Mouse (Mus musculus): Measurements from ENCODE around the gene Yif1b.
"Not testable (repeated sequence)": the region's sequence is repeated elsewhere in the genome, so short reads cannot be mapped to it uniquely, and the experiment has no call there.

The Yif1b gene

DNA sequence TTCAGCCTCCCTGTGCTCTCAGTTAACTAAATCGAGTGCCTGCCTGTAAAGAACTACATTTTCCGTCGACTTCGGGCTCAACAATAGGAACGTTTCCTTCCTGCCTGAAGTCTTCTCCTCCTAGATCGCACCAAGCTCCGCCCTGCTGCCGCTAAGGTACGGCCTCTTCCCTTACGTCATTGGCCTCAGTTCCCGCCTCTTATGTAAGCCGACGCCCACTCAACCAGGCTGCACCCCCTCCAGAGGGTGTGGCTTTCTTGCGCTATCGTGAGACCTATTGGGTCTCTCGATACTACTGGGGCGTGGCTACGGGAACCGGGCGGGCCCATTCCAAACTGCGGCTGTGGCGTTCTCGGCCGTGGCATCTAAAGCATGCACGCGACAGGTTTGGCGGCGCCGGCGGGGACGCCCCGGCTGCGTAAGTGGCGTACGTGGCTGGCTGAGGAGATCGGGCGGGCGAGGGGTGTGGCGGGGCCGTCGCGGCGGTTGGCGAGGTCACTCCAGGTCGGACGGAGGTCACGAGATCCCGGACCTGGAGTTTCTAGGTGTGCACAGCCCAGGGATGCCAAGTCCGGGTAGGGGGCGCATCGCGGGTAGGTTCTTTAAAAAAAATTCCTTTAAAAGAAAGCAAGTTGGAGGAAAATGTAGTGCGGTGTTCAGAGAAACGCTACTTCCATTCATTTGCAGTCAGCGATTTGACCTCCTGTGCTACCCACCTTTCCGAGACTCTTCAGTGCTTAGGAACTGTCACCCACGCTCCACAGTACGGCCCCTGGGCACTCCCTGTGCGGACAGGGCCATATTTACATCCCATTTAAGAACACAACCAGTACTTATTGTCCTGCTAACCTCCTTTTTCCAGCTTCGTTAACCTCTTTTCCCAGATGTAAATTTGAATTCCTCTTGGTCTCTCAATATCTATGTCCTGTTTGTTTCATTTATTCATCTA lies at the start of gene Yif1b:
Yif1b (plus strand) TSS at position 311 of the 949 bp plus-strand sequence.
- DNase-seq (ENCODE audit: low spot score) = peak; percentile 98

DNA sequence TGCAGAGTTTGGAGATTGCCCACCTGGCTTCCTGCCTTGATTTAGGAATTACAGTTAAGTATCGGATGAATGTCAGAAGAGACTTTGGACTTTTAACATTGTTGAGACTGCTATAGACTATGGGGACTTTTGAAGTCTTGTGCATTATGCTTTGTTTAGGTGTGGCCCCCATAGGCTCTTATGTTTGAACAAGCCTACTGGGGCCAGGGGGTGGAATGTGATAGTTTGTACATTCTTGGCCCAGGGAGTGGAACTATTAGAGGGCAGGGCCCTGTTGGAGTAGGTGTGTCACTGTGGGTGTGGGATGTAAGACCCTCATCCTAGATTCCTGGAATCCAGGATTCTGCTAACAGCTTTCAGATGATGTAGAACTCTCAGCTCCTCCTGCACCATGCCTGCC lies 43.9 kb upstream of the Yif1b start:
- not testable (repeated sequence) for DNase-seq (ENCODE audit: low spot score)

DNA sequence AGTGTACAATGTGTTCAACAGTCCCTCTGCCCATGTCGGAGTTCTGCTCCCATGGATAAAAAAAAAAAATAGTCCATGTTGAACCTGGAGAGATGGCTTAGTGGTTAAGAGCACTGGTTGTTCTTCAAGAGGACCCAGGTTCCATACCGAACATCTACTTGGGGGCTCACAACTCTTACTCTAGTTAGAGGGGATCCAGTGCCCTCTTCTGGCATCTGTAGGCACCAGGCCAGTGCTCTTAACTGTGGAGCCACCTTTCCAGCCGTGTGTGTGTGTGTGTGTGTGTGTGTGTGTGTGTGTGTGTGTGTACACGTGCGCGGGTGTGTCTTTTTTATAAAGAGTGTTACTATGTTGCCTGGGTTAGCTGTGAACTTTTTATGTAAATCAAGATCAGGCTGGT lies 35.6 kb upstream of the Yif1b start:
- no peak for DNase-seq (ENCODE audit: low spot score)

DNA sequence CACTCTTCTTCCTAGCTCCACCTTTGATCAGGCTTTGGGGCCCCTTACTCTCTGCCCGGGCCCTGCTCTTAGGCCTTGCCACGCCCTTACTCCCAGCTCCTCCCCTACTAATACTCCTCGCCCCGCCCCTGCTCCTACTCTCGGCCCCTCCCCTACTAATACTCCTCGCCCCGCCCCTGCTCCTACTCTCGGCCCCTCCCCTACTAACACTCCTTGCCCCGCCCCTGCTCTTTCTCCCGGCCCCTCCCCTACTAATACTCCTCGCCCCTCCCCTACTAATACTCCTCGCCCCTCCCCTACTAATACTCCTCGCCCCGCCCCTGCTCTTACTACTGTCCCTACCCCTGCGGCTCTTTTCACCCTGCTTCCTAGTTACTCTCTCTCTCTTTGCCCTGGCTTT lies 27.1 kb upstream of the Yif1b start:
- DNase-seq (ENCODE audit: low spot score) = not testable (repeated sequence)

DNA sequence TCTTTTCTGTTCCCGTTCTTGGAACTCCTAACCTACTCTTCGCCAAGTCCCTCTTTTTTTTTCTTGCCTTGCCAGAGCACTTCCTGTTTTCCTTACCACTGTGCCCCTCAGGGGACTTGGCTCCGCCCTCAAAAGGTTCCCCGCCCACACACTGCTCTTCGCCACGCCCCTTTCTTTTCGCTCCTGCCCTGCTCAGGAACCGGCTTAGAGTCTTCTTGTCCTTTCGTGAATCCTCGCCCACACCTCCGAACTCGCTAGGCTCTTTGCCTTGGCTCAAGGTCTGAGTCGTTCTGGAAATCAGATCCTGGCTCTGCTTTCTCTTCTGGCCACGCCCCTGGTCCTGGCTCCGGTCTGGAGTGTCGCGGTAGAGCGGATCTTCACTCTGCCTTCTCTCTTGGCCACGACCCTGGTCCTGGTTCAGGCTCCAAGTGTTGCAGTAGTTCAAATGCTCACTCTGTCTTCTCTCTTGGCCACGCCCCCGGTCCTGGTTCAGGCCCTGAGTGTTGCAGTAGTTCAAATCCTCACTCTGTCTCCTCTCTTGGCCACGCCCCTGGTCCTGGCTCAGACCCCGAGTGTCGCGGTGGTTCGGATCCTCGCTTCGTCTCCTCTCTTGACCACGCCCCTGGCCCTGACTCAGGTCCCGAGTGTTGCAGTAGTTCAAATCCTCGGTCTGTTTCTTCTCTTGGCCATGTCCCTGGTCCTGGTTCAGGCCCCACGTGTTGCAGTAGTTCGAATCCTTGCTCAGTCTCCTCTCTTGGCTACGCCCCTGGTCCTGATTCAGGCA lies 26.5 kb upstream of the Yif1b start:
- DNase-seq (ENCODE audit: low spot score) = peak; percentile 77

DNA sequence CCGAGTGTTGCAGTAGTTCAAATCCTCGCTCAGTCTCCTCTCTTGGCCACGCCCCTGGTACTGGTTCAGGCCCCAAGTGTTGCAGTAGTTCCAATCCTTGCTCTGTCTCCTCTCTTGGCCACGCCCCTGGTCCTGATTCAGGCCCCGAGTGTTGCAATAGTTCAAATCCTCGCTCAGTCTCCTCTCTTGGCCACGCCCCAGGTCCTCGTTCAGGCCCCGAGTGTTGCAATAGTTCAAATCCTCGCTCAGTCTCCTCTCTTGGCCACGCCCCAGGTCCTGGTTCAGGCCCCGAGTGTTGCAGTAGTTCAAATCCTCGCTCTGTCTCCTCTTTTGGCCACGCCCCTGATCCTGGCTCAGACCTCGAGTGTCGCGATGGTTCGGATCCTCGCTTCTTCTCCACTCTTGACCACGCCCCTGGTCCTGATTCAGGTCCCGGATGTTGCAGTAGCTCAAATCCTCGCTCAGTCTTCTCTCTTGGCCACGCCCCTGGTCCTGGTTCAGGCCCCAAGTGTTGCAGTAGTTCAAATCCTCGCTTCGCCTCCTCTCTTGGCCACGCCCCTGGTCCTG lies 25.8 kb upstream of the Yif1b start:
- DNase-seq (ENCODE audit: low spot score) = no peak

DNA sequence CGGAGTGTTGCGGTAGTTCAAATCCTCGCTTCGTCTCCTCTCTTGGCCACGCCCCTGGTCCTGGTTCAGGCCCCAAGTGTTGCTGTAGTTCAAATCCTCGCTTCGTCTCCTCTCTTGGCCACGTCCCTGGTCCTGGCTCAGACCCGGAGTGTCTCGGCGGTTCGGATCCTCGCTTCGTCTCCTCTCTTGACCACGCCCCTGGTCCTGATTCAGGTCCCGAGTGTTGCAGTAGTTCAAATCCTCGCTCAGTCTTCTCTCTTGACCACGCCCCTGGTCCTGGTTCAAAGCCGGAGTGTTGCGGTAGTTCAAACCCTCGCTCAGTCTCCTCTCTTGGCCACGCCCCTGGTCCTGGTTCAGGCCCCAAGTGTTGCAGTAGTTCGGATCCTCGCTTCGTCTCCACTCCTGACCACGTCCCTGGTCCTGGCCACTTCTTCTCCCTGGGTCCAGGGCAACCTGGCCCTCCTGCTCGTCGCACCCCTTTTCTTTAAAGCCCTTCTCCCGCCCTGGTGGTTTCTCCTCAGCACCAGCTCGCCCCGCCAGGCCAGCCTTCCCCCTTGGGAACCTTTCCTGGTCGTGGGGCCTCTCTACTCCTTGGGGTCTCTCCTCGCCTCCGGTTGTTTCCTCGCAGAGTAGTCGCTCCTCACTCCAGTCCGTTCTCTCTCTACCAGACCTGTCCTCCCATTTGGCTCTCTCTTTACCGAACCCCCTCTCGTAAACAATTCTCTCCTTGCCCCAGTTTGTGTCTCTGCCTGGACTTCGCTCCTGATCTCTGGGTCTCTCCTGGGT lies 25.2 kb upstream of the Yif1b start:
- DNase-seq (ENCODE audit: low spot score) = not testable (repeated sequence)

DNA sequence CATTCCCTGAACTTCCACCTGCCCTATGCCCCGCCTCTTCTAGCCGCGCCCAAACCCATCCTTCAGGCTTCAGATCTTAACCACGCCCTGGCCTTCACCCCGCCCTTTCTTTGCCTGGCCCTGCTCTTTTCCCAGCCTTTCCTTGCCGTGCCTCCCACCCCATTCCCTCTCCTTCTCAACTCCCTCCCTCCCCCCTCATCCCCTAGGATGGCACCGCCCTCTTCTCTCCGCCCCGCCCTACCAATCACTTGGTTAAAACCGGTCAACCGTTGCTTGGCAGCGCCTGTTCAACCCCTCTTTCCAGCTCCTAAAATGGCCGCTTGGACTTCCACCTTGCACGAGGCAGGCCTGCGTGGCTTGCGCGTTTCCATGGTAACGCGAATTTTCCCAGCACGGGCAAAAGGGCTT lies 24.4 kb upstream of the Yif1b start, which contains the start of gene Catsperg1:
Catsperg1 (minus strand) TSS at position 361 of the 408 bp plus-strand sequence.
- no peak for DNase-seq (ENCODE audit: low spot score)

DNA sequence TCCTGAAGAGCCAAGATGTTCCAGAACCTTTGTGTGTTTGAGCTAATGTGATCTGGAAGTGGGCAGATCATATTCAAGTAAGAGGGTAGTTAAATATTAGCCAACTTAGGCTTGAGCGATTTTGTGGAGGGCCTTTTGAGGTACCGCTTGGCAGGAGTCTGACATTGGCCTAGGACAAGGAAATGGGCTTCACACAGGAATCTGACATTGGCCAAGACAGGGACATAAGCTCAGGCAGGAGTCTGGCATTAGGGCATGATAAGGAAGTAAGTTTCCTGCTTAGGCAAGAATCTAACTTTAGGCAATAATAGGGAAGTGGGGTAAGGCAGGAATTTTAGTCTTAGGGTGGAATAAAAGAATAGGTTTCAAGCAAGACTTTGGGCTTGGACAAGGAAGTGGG lies 23.9 kb upstream of the Yif1b start:
- DNase-seq (ENCODE audit: low spot score) = no peak

DNA sequence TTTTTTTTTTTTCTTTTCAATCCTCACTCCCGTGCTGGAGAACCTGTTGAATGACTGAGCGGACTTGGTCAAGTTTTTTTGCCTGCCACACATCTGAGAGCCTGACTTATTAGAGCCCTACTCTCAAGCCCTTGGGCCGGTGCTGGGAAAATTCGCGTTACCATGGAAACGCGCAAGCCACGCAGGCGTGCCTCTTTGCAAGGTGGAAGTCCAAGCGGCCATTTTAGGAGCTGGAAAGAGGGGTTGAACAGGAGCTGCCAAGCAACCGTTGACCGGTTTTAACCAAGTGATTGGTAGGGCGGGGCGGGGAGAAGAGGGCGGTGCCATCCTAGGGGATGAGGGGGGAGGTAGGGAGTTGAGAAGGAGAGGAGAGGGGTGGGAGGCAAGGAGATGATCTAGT lies 23.3 kb upstream of the Yif1b start:
- DNase-seq (ENCODE audit: low spot score) = no peak

DNA sequence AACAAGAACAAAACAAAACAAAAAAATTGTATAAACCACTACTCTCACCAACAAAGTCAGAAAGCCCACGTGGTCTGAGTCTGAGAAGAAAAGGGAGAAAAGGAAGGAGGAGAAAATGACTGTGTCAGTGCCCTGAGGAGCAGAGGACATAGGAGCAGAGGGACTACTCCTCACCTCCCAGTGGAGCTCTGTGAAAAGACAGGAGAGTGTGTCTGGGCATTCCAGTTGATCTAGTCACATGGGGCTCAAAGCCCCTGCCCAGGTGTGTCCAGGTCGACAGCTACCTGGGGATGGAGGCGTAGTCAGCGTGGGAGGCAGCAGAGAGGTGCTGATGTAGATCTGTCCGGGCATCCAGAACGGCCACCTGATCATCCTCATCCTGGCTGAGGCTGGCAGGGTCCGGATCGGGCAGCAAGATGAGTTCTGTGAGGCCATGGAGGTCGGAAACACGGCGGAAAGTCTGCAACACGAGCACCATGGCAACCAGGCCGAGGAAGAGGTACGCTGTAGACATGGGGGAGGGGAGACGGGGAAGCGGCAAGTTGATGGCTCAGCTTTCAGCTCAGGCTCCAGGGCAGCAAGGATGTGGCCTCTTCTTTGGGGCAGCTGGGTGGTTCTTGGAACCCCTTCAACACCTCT lies 13.3 kb upstream of the Yif1b start:
- DNase-seq (ENCODE audit: low spot score) = no peak

DNA sequence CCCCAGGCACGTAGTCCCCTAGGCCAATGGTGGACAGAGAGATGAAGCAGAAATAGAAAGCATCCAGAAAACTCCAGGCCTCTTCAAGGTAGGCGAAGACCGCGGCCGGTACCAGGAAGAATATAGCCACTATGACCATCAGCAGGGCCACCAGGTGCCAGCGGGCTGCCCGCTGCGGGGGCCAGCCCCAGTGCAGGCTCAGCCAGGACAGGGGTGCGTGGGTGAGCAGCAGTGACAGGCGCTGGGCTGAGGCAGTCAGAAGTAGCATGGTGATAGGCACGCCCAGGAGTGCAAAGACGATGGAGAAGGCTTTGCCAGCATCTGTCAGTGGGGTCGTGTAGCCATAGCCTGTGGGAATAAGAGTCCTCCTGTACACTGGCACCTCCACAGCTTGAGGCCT lies 12.6 kb upstream of the Yif1b start:
- DNase-seq (ENCODE audit: low spot score) = no peak

DNA sequence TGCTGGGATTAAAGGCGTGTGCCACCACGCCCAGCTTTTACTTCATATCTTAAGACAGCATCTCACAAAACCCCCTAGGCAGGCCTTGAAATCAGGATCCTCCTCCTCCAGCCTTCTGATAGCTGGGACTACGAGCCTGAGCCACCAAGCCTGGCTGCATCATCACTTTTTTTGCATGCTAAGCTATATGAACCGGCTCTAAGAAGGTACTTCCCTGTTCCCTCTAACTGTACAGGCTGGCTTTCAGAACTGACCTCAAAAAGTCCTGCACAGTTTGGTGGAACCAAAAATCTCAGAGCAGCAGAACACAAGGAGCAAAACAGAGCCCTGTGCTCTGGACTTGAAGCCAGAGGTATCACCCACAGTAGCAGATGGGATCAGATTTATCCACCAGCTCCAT lies 9.9 kb upstream of the Yif1b start:
- no peak for DNase-seq (ENCODE audit: low spot score)

DNA sequence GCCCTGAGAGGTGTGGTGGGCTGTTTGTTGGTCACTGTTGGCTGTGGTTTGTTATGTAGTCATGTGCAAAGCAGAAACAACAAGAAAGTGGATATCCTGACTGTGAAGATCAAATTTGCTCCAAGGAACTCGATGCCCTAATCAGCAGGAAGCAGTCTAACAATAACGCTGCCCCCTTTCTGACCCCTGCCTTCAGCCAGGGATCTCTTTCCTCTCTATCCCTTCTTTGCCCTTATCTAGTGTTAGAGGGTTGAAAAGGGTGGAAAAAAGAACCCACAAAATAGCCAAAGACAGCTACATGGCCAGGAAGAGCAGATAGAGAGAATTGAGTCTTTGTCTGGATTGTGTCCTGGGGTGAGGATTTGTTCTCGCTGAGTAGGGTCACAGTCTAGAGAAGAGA lies 7.6 kb upstream of the Yif1b start:
- no peak for DNase-seq (ENCODE audit: low spot score)

DNA sequence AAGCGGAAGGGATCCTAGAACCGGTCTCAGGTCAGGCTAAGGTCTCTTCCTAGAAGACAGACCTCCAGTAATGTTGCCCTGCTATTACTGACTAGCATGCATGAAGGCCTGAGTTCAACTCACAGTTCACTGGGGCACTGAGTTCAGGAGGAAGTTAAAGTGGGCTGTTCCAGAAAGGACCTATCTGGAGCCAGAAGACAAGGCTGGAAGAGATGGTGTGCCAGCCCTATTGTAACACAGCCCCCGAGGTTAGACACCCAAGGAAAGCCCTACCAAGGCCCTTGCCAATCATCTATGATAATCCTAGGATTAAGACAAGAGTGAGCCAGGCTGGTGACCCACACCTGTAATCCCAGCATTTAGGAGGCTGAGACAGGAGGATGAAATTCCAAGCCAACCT lies 6.6 kb upstream of the Yif1b start:
- no peak for DNase-seq (ENCODE audit: low spot score)

DNA sequence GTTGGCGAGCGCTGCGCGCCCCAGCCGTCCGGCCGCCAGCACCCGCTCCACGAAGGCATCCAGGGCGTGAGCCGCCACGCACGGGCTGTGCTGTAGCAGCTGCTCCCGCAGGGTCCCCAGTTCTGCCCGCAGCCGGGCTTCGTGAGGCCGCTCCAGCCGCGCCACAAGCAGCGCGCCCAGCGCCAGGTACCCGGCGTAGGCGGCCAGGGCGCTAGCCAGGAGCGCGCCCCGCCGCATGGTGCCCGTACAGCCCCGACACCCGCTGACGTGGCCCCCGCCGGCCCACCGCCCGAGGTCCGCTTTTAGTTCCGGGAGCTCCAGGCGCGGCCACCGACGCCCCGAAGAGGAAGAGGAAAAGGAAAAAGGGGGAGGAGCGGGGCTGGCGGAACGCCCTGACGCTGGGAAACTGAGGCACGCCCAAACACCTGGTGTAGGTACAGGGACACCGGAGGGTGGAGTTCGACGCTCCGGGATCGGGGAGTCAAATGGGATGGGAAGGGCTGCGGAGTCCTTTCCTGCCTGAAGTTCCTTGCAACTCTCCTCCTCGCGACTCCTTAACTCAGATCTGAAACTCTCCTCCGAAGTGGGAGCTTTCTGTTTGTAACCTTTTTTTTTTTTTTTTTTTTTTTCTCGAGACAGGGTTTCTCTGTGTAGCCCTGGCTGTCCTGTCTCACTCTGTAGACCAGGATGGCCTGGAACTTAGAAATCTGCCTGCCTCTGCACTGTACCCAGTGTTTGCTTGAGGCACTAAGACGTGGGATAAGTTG lies 5.7 kb upstream of the Yif1b start, which contains the start of gene Kcnk6:
Kcnk6 (minus strand) TSS at position 269 of the 767 bp plus-strand sequence.
- DNase-seq (ENCODE audit: low spot score) = no peak

DNA sequence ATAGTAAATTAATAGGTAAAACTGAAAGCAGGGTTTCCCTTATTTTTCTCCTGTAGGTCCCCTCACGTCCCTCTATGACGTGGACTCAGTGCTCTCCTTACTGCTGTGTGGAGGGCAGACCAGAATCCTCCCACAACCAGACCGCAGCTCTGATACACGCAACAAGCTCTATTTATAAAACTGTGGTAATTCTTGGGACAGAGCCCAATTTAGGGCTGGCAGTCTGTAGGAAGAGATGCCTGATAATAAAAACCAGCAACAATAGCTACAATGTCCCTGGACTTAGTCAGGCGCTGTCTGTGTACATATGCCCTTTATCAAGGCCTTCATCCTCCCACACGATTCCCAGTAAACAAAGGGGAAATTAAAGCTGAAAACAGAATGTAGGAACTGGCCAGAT lies 4.4 kb upstream of the Yif1b start:
- DNase-seq (ENCODE audit: low spot score) = no peak

DNA sequence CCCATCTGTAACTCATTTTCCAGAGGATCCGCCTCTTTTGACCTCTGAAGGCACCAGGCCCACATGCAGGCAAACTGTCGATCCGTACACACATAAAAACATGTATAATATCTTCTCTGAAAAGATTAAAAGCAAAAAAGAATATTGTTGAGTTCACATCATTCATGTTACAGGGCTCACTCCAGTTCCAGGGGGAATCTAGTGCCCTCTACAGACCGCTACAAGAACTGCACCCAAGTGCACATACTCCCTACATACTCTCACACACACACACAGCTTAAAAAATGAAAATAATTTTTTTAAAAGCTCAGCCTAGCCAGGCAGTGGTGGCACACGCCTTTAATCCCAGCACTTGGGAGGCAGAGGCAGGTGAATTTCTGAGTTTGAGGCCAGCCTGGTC lies 3.5 kb upstream of the Yif1b start:
- DNase-seq (ENCODE audit: low spot score) = no peak

DNA sequence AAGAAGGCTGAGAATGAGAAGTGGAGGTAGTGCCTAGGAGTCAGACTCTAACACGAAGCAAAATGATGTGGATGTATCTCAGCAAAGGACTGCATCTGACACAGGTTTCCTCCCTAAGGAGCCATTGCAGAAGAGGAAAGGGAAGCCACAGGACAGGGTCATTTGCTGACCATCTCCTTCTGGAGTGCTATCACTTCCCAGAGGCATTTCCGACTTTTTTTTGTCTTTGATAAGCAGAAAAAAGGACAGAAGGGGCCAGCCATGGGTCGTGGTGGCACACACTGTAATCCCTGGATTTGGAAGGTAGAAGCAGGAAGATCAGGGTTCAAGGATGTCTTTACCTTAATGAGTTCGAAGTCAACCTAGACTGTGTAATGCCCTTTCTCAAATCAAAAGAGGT lies 1.5 kb upstream of the Yif1b start:
- no peak for DNase-seq (ENCODE audit: low spot score)

DNA sequence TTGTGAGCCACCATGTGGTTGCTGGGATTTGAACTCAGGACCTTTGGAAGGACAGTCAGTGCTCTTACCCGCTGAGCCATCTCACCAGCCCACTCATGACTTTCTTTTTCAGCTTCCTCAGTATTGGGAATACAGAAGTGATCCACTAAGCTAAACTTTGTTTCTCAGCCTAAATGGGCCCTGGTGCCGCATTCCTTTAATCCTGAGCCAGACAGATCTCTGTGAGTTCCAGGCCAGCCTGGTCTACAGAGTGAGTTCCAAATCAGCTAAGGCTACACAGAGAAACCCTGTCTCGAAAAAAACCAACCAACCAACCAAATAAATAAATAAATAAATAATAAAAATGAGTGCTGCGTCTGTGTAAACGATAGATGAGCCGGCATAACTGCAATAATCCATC lies 533 bp upstream of the Yif1b start:
- not testable (repeated sequence) for DNase-seq (ENCODE audit: low spot score)

Measured in layer of hippocampus, adult 11-12 months (tissue).